Mouse (Mus musculus) forebrain, embryonic 13.5 days (tissue): ENCODE data around the gene Mars. TPM values are rescaled to one million over a fixed set of nuclear protein-coding genes. Genes with fewer than 3 reads are reported as not detected.
"Not testable (repeated sequence)": the region's sequence is repeated elsewhere in the genome, so short reads cannot be mapped to it uniquely, and the experiment has no call there.

ENCODE experiments used
- ATAC-seq: fragments of 200-750 bp; cut with Nextera tagmentation; 2 replicates; pipeline ENCODE4 v1.8.0; 2017
- H3K27ac ChIP-seq: fragments of 300-500 bp; sonication (generic); 2 replicates; pipeline ENCODE4 v1.5.1; 2015; ENCODE audit warnings: inconsistent platforms, mild to moderate bottlenecking, moderate library complexity
- H3K27me3 ChIP-seq: fragments of 300-500 bp; sonication (generic); 2 replicates; pipeline ENCODE4 v1.6.1; 2015; ENCODE audit warnings: mild to moderate bottlenecking, inconsistent platforms
- H3K36me3 ChIP-seq: fragments of 300-500 bp; sonication (generic); 2 replicates; pipeline ENCODE4 v1.6.1; 2015; ENCODE audit warnings: mild to moderate bottlenecking, inconsistent platforms; ENCODE audit not compliant: poor library complexity, severe bottlenecking
- H3K4me1 ChIP-seq: fragments of 300-500 bp; sonication (generic); 2 replicates; pipeline ENCODE4 v1.6.1; 2015; ENCODE audit warnings: inconsistent platforms
- H3K4me2 ChIP-seq: fragments of 300-500 bp; sonication (generic); 2 replicates; pipeline ENCODE4 v1.6.1; 2015; ENCODE audit warnings: inconsistent platforms, mild to moderate bottlenecking, moderate library complexity
- H3K4me3 ChIP-seq: fragments of 300-500 bp; sonication (generic); 2 replicates; pipeline ENCODE4 v1.5.1; 2015; ENCODE audit warnings: mild to moderate bottlenecking, inconsistent platforms
- H3K9ac ChIP-seq: fragments of 300-500 bp; sonication (generic); 2 replicates; pipeline ENCODE4 v1.6.1; 2015; ENCODE audit warnings: mild to moderate bottlenecking, inconsistent platforms
- H3K9me3 ChIP-seq: fragments of 300-500 bp; sonication (generic); replicated peaks from 2 replicates; pipeline ENCODE4 v1.6.1; 2016; ENCODE audit warnings: inconsistent platforms
- WGBS: fragments of 180-500 bp; shearing (Covaris S2); methylation state at CpG from one replicate; pipeline ENCODE4 v1.1.7; 2015; 5-methylcytosine and 5-hydroxymethylcytosine counted together
- polyA plus RNA-seq: library from polyadenylated mRNA; unstranded; fragments of >200 nt; fragmentation: Nextera tagmentation; extraction: Ambion mirVana; gene quantifications from 2 replicates; pipeline ENCODE4 v1.2.1, GENCODE M21; 2015

Mars gene
- polyA plus RNA-seq, 1 experiment from 2014 or later = 138 TPM

DNA sequence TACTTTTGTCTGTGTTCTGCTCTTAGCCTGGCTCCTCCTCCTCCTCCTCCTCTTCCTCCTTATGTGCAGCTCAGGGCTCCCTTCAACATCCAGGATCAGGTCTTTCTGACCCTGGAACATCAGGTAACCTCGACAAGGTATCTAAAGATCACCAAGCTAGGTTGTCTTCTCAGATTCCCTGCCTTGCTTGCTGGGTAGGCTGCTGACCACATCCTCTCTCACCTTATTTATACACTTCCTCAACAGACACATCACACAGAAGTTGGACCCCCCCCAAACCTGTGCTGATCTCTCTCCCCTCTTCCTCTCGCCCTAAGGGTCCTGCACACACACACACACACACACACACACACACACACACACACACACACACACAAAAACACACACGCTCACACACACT is 10.0 kb upstream of the Mars start, which contains the start of gene Arhgap9:
TSS of gene Arhgap9 (plus strand) at position 344 of the 400 bp plus-strand sequence.
- H3K36me3 ChIP-seq = no peaks in the 10 kb centered on the region
- no peak within 1 kb of the TSS for H3K4me3 ChIP-seq
- no peak within 1 kb of the TSS for H3K9ac ChIP-seq
- 82% methylated on average over 3 of the region's 3 CpGs for WGBS
- peaks cover 10% of the 10 kb centered on the region for H3K4me1 ChIP-seq
- no peak within 1 kb of the TSS for H3K27ac ChIP-seq
- no peak within 1 kb of the TSS for H3K4me2 ChIP-seq
- no peaks in the 10 kb centered on the region for H3K9me3 ChIP-seq
- peaks cover 59% of the 10 kb centered on the region for H3K27me3 ChIP-seq
- ATAC-seq = no peak

GRCm38 (mm10) chr10:127319969-127320368 is 8.4 kb upstream of the Mars start:
- Histone ChIP-seq H3K4me1 (no peaks in the 10 kb centered on the region), H3K27me3 (peaks cover 43% of the 10 kb centered on the region), H3K9me3 (no peaks in the 10 kb centered on the region), H3K36me3 (no peaks in the 10 kb centered on the region), H3K9ac (no peak overlapping the region), H3K4me2 (no peak overlapping the region), H3K4me3 (no peak overlapping the region), H3K27ac (no peak overlapping the region)
- ATAC-seq = no peak
- WGBS = 91% methylated on average over 7 of the region's 7 CpGs

GRCm38 (mm10) chr10:127318009-127318408 is 6.4 kb upstream of the Mars start:
- Histone ChIP-seq H3K9ac (no peak overlapping the region), H3K36me3 (no peaks in the 10 kb centered on the region), H3K4me1 (no peaks in the 10 kb centered on the region), H3K27me3 (peaks cover 23% of the 10 kb centered on the region; the same call in 1 of the 2 replicates), H3K4me3 (no peak overlapping the region), H3K9me3 (no peaks in the 10 kb centered on the region), H3K4me2 (no peak overlapping the region), H3K27ac (no peak overlapping the region)
- WGBS = 47% methylated on average over 4 of the region's 4 CpGs
- no peak for ATAC-seq

DNA sequence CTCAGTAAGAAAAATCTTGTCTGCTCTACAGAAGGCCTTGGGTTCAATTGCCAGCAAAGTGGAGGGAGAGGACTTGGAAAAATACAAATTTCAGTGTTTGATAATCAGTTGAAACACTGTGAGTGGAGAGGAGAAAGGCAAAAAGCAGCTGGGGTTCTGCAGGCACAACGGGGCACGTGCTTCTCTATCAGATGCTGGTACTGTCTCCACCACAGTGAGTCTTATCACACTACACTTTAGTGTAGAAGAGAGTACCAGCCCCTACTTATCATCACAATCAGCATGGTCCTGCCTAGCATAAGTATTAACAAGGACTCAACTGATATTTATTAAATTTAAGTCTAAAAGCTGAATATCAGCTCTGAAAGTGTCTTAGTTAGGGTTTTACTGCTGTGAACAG is 5.7 kb upstream of the Mars start:
- WGBS = 75% methylated on average over 2 of the region's 2 CpGs
- no peak overlapping the region for H3K4me3 ChIP-seq
- no peak overlapping the region for H3K4me2 ChIP-seq
- H3K27ac ChIP-seq = no peak overlapping the region
- H3K9ac ChIP-seq = no peak overlapping the region
- 0 out of 2 replicates have a peak, but pooled peaks cover under 1% of the 10 kb centered on the region for H3K4me1 ChIP-seq
- no peaks in the 10 kb centered on the region for H3K36me3 ChIP-seq
- ATAC-seq = no peak
- H3K9me3 ChIP-seq = no peaks in the 10 kb centered on the region
- peaks cover 16% of the 10 kb centered on the region; the same call in 1 of the 2 replicates for H3K27me3 ChIP-seq

- 79% methylated on average over 1 of the region's 1 CpGs for WGBS
These were observed 3.4 kb upstream of the Mars start for GRCm38 (mm10) chr10:127314950-127315349.

GRCm38 (mm10) chr10:127313516-127313915 is 1.9 kb upstream of the Mars start:
- not testable (repeated sequence) for H3K4me3 ChIP-seq, H3K27me3 ChIP-seq, H3K4me2 ChIP-seq, ATAC-seq, H3K27ac ChIP-seq, H3K9ac ChIP-seq, H3K36me3 ChIP-seq, H3K9me3 ChIP-seq
- WGBS = 87% methylated on average over 5 of the region's 5 CpGs
- H3K4me1 ChIP-seq = peaks cover 15% of the 10 kb centered on the region

More at GRCm38 (mm10) chr10:127314950-127315349, 3.4 kb upstream of the Mars start:
- H3K27me3 ChIP-seq, H3K27ac ChIP-seq, H3K9ac ChIP-seq, H3K4me2 ChIP-seq, ATAC-seq, H3K36me3 ChIP-seq, H3K9me3 ChIP-seq, H3K4me3 ChIP-seq: not testable (repeated sequence)
- peaks cover 13% of the 10 kb centered on the region for H3K4me1 ChIP-seq

DNA sequence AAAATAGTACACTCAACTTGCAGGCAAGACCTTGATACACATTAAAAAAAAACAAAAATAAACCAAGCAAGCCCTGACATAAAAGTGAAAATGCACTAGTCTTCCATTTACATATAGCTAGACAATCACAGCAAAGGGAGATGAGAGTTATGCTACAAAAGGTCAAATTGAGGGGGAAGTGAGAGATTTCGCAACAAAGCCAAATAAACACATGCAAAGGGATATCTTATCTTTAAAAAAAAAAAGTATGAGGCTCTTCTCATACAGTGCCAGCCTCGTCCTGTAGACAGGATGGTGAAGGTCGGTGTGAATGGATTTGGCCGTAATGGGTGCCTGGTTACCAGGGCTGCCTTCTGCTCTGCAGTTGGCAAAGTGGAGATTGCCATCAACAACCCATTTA is 1.3 kb upstream of the Mars start:
- peaks cover 15% of the 10 kb centered on the region for H3K4me1 ChIP-seq
- H3K27me3 ChIP-seq = 0 out of 2 replicates have a peak, but pooled peaks cover 2% of the 10 kb centered on the region
- no peak overlapping the region for H3K27ac ChIP-seq
- H3K4me2 ChIP-seq = no peak overlapping the region
- H3K36me3 ChIP-seq = peaks cover 16% of the 10 kb centered on the region
- no peak overlapping the region for H3K4me3 ChIP-seq
- WGBS = 78% methylated on average over 4 of the region's 4 CpGs
- no peak overlapping the region for H3K9ac ChIP-seq
- no peak for ATAC-seq
- no peaks in the 10 kb centered on the region for H3K9me3 ChIP-seq

DNA sequence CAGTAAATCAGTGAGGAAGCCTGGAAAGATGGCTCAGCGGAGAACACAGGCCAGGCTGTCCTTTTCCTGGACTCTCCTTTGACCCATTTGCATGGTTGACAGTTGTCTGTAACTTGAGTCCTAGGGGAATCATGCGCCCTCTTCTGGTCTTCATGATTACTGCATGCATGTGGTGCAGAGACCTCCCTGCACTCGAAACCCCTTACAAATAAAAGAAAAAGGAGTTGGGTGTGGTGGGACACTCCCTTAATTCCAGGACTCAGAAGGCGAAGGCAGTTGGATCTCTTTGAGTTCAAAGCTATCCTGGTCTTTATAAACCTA is 730 bp upstream of the Mars start:
- peaks cover 15% of the 10 kb centered on the region for H3K4me1 ChIP-seq
- no peaks in the 10 kb centered on the region for H3K27me3 ChIP-seq
- ATAC-seq = peak; percentile 56
- WGBS = under 1% methylated on average over 4 of the region's 4 CpGs
- peaks cover 21% of the 10 kb centered on the region for H3K36me3 ChIP-seq
- H3K9ac ChIP-seq = peak overlapping the region; percentile 58
- peak overlapping the region; percentile 74 for H3K4me3 ChIP-seq
- peak overlapping the region; percentile 69 for H3K27ac ChIP-seq
- H3K4me2 ChIP-seq = peak overlapping the region; percentile 69
- H3K9me3 ChIP-seq = no peaks in the 10 kb centered on the region

DNA sequence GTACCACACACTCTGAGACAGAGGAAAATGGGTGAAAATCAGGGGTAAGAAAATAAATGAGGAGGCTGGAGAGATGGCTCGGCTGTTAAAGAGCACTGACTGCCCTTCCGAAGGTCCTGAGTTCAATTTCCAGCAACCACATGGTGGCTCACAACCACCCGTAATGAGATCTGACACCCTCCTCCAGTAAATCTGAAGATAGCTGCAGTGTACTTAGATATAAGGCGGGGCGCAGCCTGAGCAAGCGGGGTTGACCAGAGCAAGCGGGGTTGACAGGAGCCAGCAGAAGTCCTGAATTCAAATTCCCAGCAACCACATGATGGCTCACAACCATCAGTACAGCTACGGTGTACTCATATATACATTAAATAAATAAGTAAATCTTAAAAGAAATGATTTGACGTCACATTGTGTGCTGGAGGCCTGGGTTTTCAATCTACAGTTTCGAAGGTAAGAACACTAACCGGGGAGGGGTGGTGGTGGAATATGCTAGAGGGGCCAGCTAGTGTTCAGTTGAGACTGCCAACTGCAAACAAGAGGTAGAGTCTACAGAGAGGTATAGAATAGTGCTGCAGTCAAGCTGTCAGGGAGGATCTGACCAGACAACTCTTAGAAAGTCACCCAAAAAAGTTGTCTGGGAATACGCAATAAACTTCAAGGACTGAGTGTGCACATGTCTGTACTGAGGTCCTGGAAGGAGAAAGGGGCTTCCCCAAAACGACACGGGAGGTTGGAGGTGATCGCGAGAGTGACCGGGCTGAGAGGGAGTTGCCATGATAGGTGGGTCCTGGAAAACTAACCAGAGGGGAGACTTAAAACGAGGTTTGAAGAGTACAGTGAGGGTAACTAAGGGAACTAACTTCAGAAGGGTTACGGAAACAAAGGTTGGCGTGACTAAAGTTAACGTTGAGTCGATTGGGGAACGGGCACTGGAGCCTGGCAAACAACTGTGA is 787 bp downstream of the Mars start:
- Histone ChIP-seq H3K4me1 (peaks cover 15% of the 10 kb centered on the region), H3K4me3 (peak overlapping the region; percentile 74), H3K4me2 (peak overlapping the region; percentile 69), H3K27me3 (no peaks in the 10 kb centered on the region), H3K36me3 (peaks cover 37% of the 10 kb centered on the region), H3K9me3 (no peaks in the 10 kb centered on the region), H3K9ac (peak overlapping the region; percentile 86), H3K27ac (peak overlapping the region; percentile 61)
- peak; percentile 33 for ATAC-seq
- WGBS = 36% methylated on average over 23 of the region's 23 CpGs

DNA sequence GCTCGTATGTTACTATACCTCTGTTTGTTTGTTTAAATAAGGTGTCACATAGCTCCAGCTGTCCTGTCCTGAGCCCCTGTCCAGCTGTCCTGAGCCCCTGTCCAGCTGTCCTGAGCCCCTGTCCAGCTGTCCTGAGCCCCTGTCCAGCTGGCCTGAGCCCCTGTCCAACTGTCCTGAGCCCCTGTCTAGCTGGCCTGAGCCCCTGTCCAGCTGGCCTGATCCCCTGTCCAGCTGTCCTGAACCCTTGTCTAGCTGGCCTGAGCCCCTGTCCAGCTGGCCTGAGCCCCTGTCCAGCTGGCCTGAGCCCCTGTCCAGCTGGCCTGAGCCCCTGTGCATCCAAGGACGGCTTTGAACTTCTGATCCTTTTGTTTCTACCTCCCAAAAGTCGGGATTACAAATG is 2.4 kb downstream of the Mars start:
- Histone ChIP-seq H3K4me1 (peaks cover 15% of the 10 kb centered on the region), H3K36me3 (peaks cover 53% of the 10 kb centered on the region)
- not testable (repeated sequence) for H3K9ac ChIP-seq, H3K4me3 ChIP-seq, H3K27ac ChIP-seq, ATAC-seq, H3K27me3 ChIP-seq, H3K4me2 ChIP-seq, H3K9me3 ChIP-seq
- 77% methylated on average over 3 of the region's 3 CpGs for WGBS

- Histone ChIP-seq H3K27ac (no peak overlapping the region), H3K27me3 (no peaks in the 10 kb centered on the region), H3K4me1 (no peaks in the 10 kb centered on the region), H3K9ac (no peak overlapping the region), H3K9me3 (no peaks in the 10 kb centered on the region), H3K4me2 (no peak overlapping the region), H3K36me3 (peaks cover 99% of the 10 kb centered on the region), H3K4me3 (no peak overlapping the region)
- WGBS = 94% methylated on average over 11 of the region's 11 CpGs
- ATAC-seq = no peak
These were observed 8.4 kb downstream of the Mars start for GRCm38 (mm10) chr10:127303136-127303535.

DNA sequence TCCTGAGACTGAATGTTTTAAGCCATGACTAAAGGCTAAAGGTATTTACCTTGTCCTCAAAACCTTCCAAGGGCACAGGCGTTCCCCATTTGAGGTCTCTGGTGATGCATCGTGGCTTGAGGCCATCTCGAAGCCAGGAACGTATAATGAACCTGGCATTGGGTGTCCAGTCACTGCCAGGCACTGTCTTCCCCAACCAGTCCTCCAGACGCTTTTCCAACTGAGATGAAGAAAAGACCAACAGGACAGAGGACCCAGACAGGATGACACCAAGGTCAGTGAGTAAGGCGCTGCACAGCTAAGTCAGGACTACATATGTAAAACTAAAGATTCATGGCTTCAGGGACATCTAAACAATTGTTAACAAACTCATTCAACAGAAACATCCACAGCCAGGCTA is 11.2 kb downstream of the Mars start:
- no peak overlapping the region for H3K9ac ChIP-seq
- no peak overlapping the region for H3K27ac ChIP-seq
- H3K4me3 ChIP-seq = no peak overlapping the region
- no peaks in the 10 kb centered on the region for H3K27me3 ChIP-seq
- no peak overlapping the region for H3K4me2 ChIP-seq
- peaks cover 99% of the 10 kb centered on the region for H3K36me3 ChIP-seq
- WGBS = 95% methylated on average over 6 of the region's 6 CpGs
- no peaks in the 10 kb centered on the region for H3K9me3 ChIP-seq
- no peak for ATAC-seq
- no peaks in the 10 kb centered on the region for H3K4me1 ChIP-seq
